Mouse (Mus musculus): ENCODE measurements at regions not wholly inside any gene's neighbourhood (a gene's known extent, or its start where the extent isn't known, plus 50 kb on each side); places are given as distances from the start of the nearest gene placed in this dataset.

GRCm38 (mm10) chr2:169237321-169237720 lies 281.9 kb upstream of the Zfp64 start:
- TF ChIP-seq CTCF (IDR thresholded peaks at IDR 0.05) = no peak
- TF ChIP-seq EP300 (IDR thresholded peaks at IDR 0.05; ENCODE audit: insufficient read depth, low read depth, low read length) = no peak

All from heart, adult 2 months (tissue).